Mouse (Mus musculus) heart, embryonic 12.5 days (tissue): ENCODE measurements at regions not wholly inside any gene's neighbourhood (a gene's known extent, or its start where the extent isn't known, plus 50 kb on each side); places are given as distances from the start of the nearest gene placed in this dataset.
A peak's percentile ranks its signal among the peaks of the same experiment; 100 is the strongest.

Experiments
- ATAC-seq: fragments of 200-750 bp; cut with Nextera tagmentation; 2 replicates; pipeline ENCODE4 v1.8.0; 2017; ENCODE audit warnings: moderate TSS enrichment, moderate library complexity; ENCODE audit not compliant: insufficient number of reproducible peaks, low FRiP score
- H3K27ac ChIP-seq: fragments of 300-500 bp; sonication (generic); 2 replicates; pipeline ENCODE4 v1.5.1; 2016; ENCODE audit warnings: mild to moderate bottlenecking, moderate library complexity; ENCODE audit not compliant: poor library complexity, severe bottlenecking
- H3K27me3 ChIP-seq: fragments of 300-500 bp; sonication (generic); replicated peaks from 2 replicates; pipeline ENCODE4 v1.6.1; 2016; ENCODE audit warnings: mild to moderate bottlenecking, moderate library complexity
- H3K36me3 ChIP-seq: fragments of 300-500 bp; sonication (generic); 2 replicates; pipeline ENCODE4 v1.6.1; 2016; ENCODE audit warnings: mild to moderate bottlenecking, moderate library complexity
- H3K4me1 ChIP-seq: fragments of 300-500 bp; sonication (generic); replicated peaks from 2 replicates; pipeline ENCODE4 v1.6.1; 2016; ENCODE audit warnings: mild to moderate bottlenecking
- H3K4me2 ChIP-seq: fragments of 300-500 bp; sonication (generic); 2 replicates; pipeline ENCODE4 v1.6.1; 2016; ENCODE audit warnings: mild to moderate bottlenecking, moderate library complexity
- H3K4me3 ChIP-seq: fragments of 300-500 bp; sonication (generic); 2 replicates; pipeline ENCODE4 v1.5.1; 2016; ENCODE audit warnings: mild to moderate bottlenecking
- H3K9ac ChIP-seq: fragments of 300-500 bp; sonication (generic); 2 replicates; pipeline ENCODE4 v1.6.1; 2016; ENCODE audit warnings: mild to moderate bottlenecking, moderate library complexity
- H3K9me3 ChIP-seq: fragments of 300-500 bp; sonication (generic); replicated peaks from 2 replicates; pipeline ENCODE4 v1.6.1; 2016; ENCODE audit warnings: mild to moderate bottlenecking, moderate library complexity
- WGBS: fragments of 180-500 bp; shearing (Covaris S2); methylation state at CpG from one replicate; pipeline ENCODE4 v1.1.7; 2016; 5-methylcytosine and 5-hydroxymethylcytosine counted together

- Histone ChIP-seq H3K27ac (no peak overlapping the region), H3K27me3 (no peaks in the 10 kb centered on the region), H3K4me3 (no peak overlapping the region), H3K9me3 (no peaks in the 10 kb centered on the region), H3K36me3 (no peaks in the 10 kb centered on the region), H3K4me2 (no peak overlapping the region), H3K9ac (no peak overlapping the region), H3K4me1 (no peaks in the 10 kb centered on the region)
- 64% methylated on average over 4 of the region's 4 CpGs for WGBS
- no peak for ATAC-seq
Measured at GRCm38 (mm10) chr17:75894934-75895333, 343.2 kb upstream of the Fam98a start.

- Histone ChIP-seq H3K36me3 (no peaks in the 10 kb centered on the region), H3K9ac (no peak overlapping the region), H3K27ac (no peak overlapping the region), H3K27me3 (no peaks in the 10 kb centered on the region), H3K9me3 (no peaks in the 10 kb centered on the region), H3K4me3 (no peak overlapping the region), H3K4me1 (no peaks in the 10 kb centered on the region), H3K4me2 (no peak overlapping the region)
- WGBS: 55% methylated on average over 1 of the region's 1 CpGs
- ATAC-seq: no peak
Measured at GRCm38 (mm10) chr17:75893559-75893958, 341.8 kb upstream of the Fam98a start.

GRCm38 (mm10) chr17:75892156-75892555, 340.4 kb upstream of the Fam98a start:
- 51% methylated on average over 4 of the region's 4 CpGs for WGBS
- H3K9me3 ChIP-seq: no peaks in the 10 kb centered on the region

DNA sequence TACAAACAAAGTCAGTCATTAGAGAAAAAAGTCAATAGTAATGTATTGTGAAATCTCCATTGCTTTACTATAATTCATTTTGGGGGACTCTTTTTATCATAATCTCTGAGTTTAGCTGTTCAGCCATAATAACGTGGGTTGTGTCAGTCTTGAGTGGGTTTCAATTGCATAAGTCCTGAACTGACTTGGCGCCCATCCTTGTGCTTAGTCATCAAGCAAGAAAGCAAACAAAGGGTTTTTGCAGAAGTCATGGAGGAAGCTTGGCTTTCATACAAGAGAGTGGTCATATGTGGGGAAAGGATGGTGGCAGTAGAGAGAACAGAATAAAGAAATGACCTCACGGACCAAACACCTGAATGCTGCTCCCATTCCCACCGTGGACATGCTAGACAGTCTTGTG, 339.8 kb upstream of the Fam98a start:
- H3K9ac ChIP-seq: no peak overlapping the region
- H3K27ac ChIP-seq: no peak overlapping the region
- no peaks in the 10 kb centered on the region for H3K9me3 ChIP-seq
- WGBS: 78% methylated on average over 4 of the region's 4 CpGs
- no peaks in the 10 kb centered on the region for H3K27me3 ChIP-seq
- no peak overlapping the region for H3K4me3 ChIP-seq
- H3K4me2 ChIP-seq: no peak overlapping the region
- no peaks in the 10 kb centered on the region for H3K36me3 ChIP-seq
- no peaks in the 10 kb centered on the region for H3K4me1 ChIP-seq
- no peak for ATAC-seq

More at GRCm38 (mm10) chr17:75892156-75892555, 340.4 kb upstream of the Fam98a start:
- ATAC-seq: no peak
- Histone ChIP-seq H3K9ac (no peak overlapping the region), H3K27ac (no peak overlapping the region), H3K27me3 (no peaks in the 10 kb centered on the region), H3K4me2 (no peak overlapping the region), H3K4me1 (no peaks in the 10 kb centered on the region), H3K4me3 (no peak overlapping the region), H3K36me3 (no peaks in the 10 kb centered on the region)

- 32% methylated on average over 1 of the region's 1 CpGs for WGBS
- Histone ChIP-seq H3K4me2 (no peak overlapping the region), H3K9me3 (no peaks in the 10 kb centered on the region), H3K9ac (no peak overlapping the region), H3K4me3 (no peak overlapping the region), H3K27ac (no peak overlapping the region), H3K27me3 (no peaks in the 10 kb centered on the region), H3K36me3 (no peaks in the 10 kb centered on the region), H3K4me1 (no peaks in the 10 kb centered on the region)
- no peak for ATAC-seq
Measured at GRCm38 (mm10) chr17:75877848-75878247, 326.1 kb upstream of the Fam98a start.

DNA sequence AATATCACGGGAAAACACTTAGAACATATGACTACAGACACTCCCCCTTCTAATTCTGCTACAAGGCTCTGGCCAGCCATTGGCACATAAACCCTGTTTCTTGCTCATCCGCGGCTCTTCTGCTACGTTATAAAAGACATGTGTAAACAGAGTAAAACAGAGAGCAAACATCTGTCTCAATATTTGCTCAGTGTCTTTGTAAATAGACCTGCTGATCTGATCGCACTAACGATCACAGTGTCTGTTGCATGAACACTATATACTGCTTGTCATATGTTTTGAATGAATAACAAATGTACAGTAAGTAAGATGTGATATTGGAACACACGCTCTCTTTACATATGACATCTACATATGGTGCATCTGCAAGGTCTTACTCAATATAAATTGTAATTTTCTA, 325.1 kb upstream of the Fam98a start:
- 78% methylated on average over 7 of the region's 7 CpGs for WGBS
- Histone ChIP-seq H3K9ac (no peak overlapping the region), H3K27ac (no peak overlapping the region), H3K4me1 (no peaks in the 10 kb centered on the region), H3K4me3 (no peak overlapping the region), H3K4me2 (no peak overlapping the region), H3K9me3 (no peaks in the 10 kb centered on the region), H3K36me3 (no peaks in the 10 kb centered on the region), H3K27me3 (no peaks in the 10 kb centered on the region)
- no peak for ATAC-seq

- no peaks in the 10 kb centered on the region for H3K9me3 ChIP-seq
- WGBS: 61% methylated on average over 6 of the region's 6 CpGs
- H3K4me2 ChIP-seq: no peak overlapping the region
- no peak overlapping the region for H3K4me3 ChIP-seq
- no peak overlapping the region for H3K27ac ChIP-seq
- ATAC-seq: no peak
- no peaks in the 10 kb centered on the region for H3K4me1 ChIP-seq
- H3K9ac ChIP-seq: no peak overlapping the region
- H3K36me3 ChIP-seq: no peaks in the 10 kb centered on the region
- no peaks in the 10 kb centered on the region for H3K27me3 ChIP-seq
Measured at GRCm38 (mm10) chr17:75874535-75874934, 322.8 kb upstream of the Fam98a start.

GRCm38 (mm10) chr17:75870492-75870891, 318.7 kb upstream of the Fam98a start:
- Histone ChIP-seq H3K9ac (no peak overlapping the region), H3K9me3 (no peaks in the 10 kb centered on the region), H3K4me3 (no peak overlapping the region), H3K27me3 (no peaks in the 10 kb centered on the region), H3K36me3 (no peaks in the 10 kb centered on the region), H3K27ac (no peak overlapping the region), H3K4me2 (no peak overlapping the region), H3K4me1 (no peaks in the 10 kb centered on the region)
- ATAC-seq: no peak
- 69% methylated on average over 2 of the region's 2 CpGs for WGBS

- Histone ChIP-seq H3K27me3 (no peaks in the 10 kb centered on the region), H3K4me1 (no peaks in the 10 kb centered on the region), H3K4me3 (no peak overlapping the region), H3K36me3 (no peaks in the 10 kb centered on the region), H3K27ac (no peak overlapping the region), H3K9ac (no peak overlapping the region), H3K4me2 (no peak overlapping the region), H3K9me3 (no peaks in the 10 kb centered on the region)
- ATAC-seq: no peak
- WGBS: 62% methylated on average over 8 of the region's 8 CpGs
Measured at GRCm38 (mm10) chr17:75857015-75857414, 305.3 kb upstream of the Fam98a start.

DNA sequence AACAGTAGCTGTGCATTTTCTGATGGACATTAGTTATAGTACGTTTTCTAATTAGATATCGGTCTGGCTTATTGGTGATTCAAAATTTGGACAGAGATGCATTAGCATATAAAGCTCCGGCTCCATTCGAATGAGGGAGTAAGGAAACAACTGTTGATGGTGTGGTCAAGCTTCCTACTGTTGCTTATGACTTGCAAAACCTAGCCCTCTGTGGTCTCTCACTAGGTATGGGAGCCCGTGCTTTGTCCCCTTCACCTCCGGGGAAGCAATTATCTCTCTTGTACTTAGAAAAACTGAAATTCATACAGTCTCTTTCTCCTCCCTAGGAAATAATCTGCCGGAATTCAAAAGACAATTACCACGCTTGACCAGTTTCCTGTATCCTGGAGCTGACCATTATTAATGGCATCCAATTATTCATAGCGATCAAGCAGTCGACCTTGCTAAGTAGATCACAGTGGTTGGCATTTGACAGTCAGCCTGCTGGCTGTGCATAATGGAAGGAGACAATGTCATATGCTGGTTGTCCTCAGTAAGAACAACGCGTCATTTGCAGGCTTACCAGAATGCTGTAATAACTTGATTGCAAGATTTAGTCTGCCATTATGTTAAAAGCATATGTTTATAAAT, 264.4 kb upstream of the Fam98a start:
- no peaks in the 10 kb centered on the region for H3K36me3 ChIP-seq
- no peaks in the 10 kb centered on the region for H3K27me3 ChIP-seq
- H3K4me1 ChIP-seq: no peaks in the 10 kb centered on the region
- no peak overlapping the region for H3K4me2 ChIP-seq
- ATAC-seq: no peak
- 81% methylated on average over 12 of the region's 12 CpGs for WGBS
- no peak overlapping the region for H3K4me3 ChIP-seq
- no peak overlapping the region for H3K27ac ChIP-seq
- no peaks in the 10 kb centered on the region for H3K9me3 ChIP-seq
- H3K9ac ChIP-seq: no peak overlapping the region

DNA sequence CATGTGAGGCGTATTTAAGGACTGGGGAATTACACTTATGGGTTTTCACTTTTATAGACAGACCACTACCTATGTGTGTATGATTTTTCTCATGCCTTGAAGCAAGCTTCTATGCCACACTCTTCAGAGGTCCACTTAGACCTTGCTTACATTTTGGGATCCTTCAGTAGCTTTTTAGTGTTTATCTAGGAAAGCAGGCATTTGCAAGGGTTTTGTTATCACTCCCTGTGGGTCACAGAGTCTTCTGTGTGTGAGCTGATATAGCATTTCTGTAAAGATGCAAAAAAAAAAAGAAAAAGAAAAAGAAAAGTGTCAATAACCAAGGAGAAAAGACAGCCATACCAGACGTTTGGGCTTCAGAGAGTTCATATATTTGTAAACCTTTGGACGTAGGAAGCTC, 260.4 kb upstream of the Fam98a start:
- Histone ChIP-seq H3K36me3 (no peaks in the 10 kb centered on the region), H3K27me3 (no peaks in the 10 kb centered on the region), H3K4me1 (no peaks in the 10 kb centered on the region), H3K27ac (peak overlapping the region; percentile 43; the same call in 1 of the 2 replicates), H3K4me3 (no peak overlapping the region), H3K9ac (no peak overlapping the region), H3K9me3 (no peaks in the 10 kb centered on the region), H3K4me2 (no peak overlapping the region)
- peak; percentile 86 for ATAC-seq
- WGBS: 59% methylated on average over 3 of the region's 3 CpGs
